Mouse (Mus musculus) neural tube, embryonic 11.5 days (tissue): ENCODE data around the gene Olfr923. TPM values are rescaled to one million over a fixed set of nuclear protein-coding genes. Genes with fewer than 3 reads are reported as not detected.
"Not testable (repeated sequence)": the region's sequence is repeated elsewhere in the genome, so short reads cannot be mapped to it uniquely, and the experiment has no call there.

ENCODE experiments used
- ATAC-seq: fragments of 200-750 bp; cut with Nextera tagmentation; 2 replicates; pipeline ENCODE4 v1.8.0; 2017; ENCODE audit warnings: moderate number of reproducible peaks, mild to moderate bottlenecking, moderate TSS enrichment, moderate library complexity; ENCODE audit not compliant: insufficient read depth, low FRiP score, low TSS enrichment
- DNase-seq: peaks from one replicate; pipeline ENCODE4 v3.0.0-alpha.2; 2015; ENCODE audit warnings: low spot score
- H3K27ac ChIP-seq: fragments of 300-500 bp; sonication (generic); 2 replicates; pipeline ENCODE4 v1.5.1; 2014; ENCODE audit warnings: low read depth, mild to moderate bottlenecking, low read length
- H3K27me3 ChIP-seq: fragments of 300-500 bp; sonication (generic); 2 replicates; pipeline ENCODE4 v1.6.1; 2014; ENCODE audit warnings: mild to moderate bottlenecking, low read length, mixed read lengths; ENCODE audit not compliant: control insufficient read depth, insufficient read depth
- H3K36me3 ChIP-seq: fragments of 300-500 bp; sonication (generic); 2 replicates; pipeline ENCODE4 v1.6.1; 2014; ENCODE audit warnings: mild to moderate bottlenecking, low read length, moderate library complexity, mixed read lengths; ENCODE audit not compliant: control insufficient read depth, insufficient read depth
- H3K4me1 ChIP-seq: fragments of 300-500 bp; sonication (generic); 2 replicates; pipeline ENCODE4 v1.6.1; 2014; ENCODE audit warnings: low read length, mixed read lengths; ENCODE audit not compliant: control insufficient read depth, insufficient read depth
- H3K4me2 ChIP-seq: fragments of 300-500 bp; sonication (generic); 2 replicates; pipeline ENCODE4 v1.6.1; 2014; ENCODE audit warnings: low read depth, mild to moderate bottlenecking, moderate library complexity
- H3K4me3 ChIP-seq: fragments of 300-500 bp; sonication (generic); 2 replicates; pipeline ENCODE4 v1.5.1; 2014; ENCODE audit warnings: low read depth, low read length
- H3K9ac ChIP-seq: fragments of 300-500 bp; sonication (generic); 2 replicates; pipeline ENCODE4 v1.6.1; 2014; ENCODE audit warnings: mild to moderate bottlenecking, low read length
- H3K9me3 ChIP-seq: fragments of 300-500 bp; sonication (generic); 2 replicates; pipeline ENCODE4 v1.6.1; 2016; ENCODE audit warnings: low read length; ENCODE audit not compliant: control insufficient read depth
- WGBS: fragments of 180-500 bp; shearing (Covaris S2); extraction: QIAGEN DNeasy Blood & Tissue Kit; methylation state at CpG from one replicate; pipeline ENCODE4 v1.1.7; 2014; 5-methylcytosine and 5-hydroxymethylcytosine counted together
- polyA plus RNA-seq: library from polyadenylated mRNA; unstranded; fragments of >200 nt; fragmentation: Nextera tagmentation; extraction: Ambion mirVana; gene quantifications from 2 replicates; pipeline ENCODE4 v1.2.1, GENCODE M21; 2014

Gene Olfr923
- polyA plus RNA-seq = not detected in 2 replicates

DNA sequence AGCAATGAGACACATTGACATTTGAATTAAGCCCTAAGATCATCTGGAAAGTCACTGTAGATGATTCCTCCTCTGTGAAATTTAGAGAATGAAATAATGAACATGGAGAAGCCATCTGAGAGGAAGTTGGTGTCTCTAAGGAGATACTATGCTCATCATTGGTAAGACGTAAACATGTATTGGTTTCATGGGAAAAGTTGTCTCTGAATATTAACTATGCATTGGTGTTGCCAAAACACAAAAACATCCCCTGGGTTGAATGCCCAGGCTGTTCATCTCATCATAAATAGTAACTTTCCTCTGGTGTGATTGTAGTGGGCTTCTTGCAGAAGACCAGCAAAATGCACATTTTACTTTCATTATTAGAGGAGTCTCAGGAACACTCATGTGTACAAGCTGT lies at the start of gene Olfr923:
TSS of gene Olfr923 (plus strand) at position 301 of the 400 bp plus-strand sequence.
- no peak within 1 kb of the TSS for H3K9ac ChIP-seq
- H3K4me2 ChIP-seq = no peak within 1 kb of the TSS
- no peak within 1 kb of the TSS for H3K4me3 ChIP-seq
- no peak within 1 kb of the TSS for H3K27ac ChIP-seq
- no peaks in the 10 kb centered on the region for H3K27me3 ChIP-seq
- DNase-seq (no peak), ATAC-seq (no peak)
- H3K36me3 ChIP-seq = no peaks in the 10 kb centered on the region
- H3K9me3 ChIP-seq = no peaks in the 10 kb centered on the region
- 88% methylated on average over 1 of the region's 1 CpGs for WGBS
- no peaks in the 10 kb centered on the region for H3K4me1 ChIP-seq

DNA sequence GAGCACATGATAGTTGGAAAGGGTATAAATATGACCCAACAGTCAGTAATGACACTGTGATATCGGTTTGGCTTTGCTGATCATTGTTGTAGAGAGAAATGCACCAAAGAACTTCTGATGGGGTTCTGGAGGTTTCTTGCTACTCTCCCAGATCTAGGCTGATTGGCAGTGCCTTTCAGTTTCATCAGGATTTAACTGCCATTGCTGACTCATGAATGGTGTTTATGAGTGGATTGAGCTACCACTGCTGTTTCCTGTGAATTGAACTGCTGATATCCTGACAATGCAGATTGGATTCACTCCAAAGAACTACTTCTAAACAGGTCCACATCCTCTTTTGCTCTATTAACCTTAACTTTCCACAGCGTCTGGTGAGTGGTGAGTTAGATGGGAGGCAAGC lies 33.7 kb upstream of the Olfr923 start:
- no peaks in the 10 kb centered on the region for H3K9me3 ChIP-seq
- 90% methylated on average over 2 of the region's 2 CpGs for WGBS
- no peaks in the 10 kb centered on the region for H3K4me1 ChIP-seq
- DNase-seq (no peak), ATAC-seq (no peak)
- no peak overlapping the region for H3K27ac ChIP-seq
- H3K27me3 ChIP-seq = no peaks in the 10 kb centered on the region
- H3K4me3 ChIP-seq = no peak overlapping the region
- H3K4me2 ChIP-seq = no peak overlapping the region
- H3K36me3 ChIP-seq = no peaks in the 10 kb centered on the region
- no peak overlapping the region for H3K9ac ChIP-seq

DNA sequence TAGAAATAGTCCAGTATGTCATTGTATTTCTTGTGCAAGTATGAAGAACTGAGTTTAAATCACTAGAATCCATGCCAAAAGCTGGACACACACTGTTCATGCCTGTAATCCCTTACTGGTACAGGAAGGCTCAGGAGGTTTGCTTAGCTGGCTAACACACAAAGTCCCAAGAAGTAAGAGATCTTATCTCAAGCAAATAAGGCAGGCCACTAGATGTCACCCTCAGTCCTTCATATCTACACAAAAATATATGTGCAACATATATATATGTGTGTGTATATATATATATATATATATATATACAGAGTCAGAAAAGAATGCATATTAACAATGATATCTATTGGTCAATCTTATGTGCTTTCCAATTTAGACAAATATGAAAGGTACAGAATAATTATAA lies 20.6 kb upstream of the Olfr923 start:
- Histone ChIP-seq H3K9me3 (no peaks in the 10 kb centered on the region), H3K4me1 (no peaks in the 10 kb centered on the region), H3K9ac (no peak overlapping the region), H3K36me3 (no peaks in the 10 kb centered on the region), H3K27ac (no peak overlapping the region), H3K4me3 (no peak overlapping the region), H3K4me2 (no peak overlapping the region), H3K27me3 (no peaks in the 10 kb centered on the region)
- ATAC-seq (no peak), DNase-seq (no peak)

DNA sequence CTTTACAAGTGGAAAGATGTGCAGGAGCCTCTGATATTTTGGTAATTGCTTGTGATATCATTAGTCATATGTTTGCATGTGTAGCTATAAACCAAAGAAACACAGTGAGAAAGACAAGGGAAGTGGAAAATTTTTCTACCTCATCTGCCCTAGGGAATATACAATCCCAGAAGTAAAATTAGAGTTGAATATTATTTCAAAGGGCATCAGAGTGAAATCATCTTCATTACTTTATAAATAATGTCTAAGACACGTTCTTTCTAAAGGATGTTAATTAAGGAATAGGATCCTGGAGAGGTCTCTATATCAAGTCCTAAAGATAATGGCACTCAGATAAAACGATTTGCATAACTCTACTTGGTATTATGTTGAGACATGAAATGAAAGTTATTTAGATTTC lies 12.0 kb upstream of the Olfr923 start, which contains the start of gene Olfr922:
TSS of gene Olfr922 (plus strand) at position 301 of the 400 bp plus-strand sequence.
- ATAC-seq = no peak
- Histone ChIP-seq H3K4me1 (no peaks in the 10 kb centered on the region), H3K36me3 (no peaks in the 10 kb centered on the region), H3K27ac (no peak within 1 kb of the TSS), H3K9ac (no peak within 1 kb of the TSS), H3K9me3 (no peaks in the 10 kb centered on the region), H3K4me2 (no peak within 1 kb of the TSS), H3K27me3 (no peaks in the 10 kb centered on the region), H3K4me3 (no peak within 1 kb of the TSS)
- 80% methylated on average over 2 of the region's 2 CpGs for WGBS
- no peak for DNase-seq

DNA sequence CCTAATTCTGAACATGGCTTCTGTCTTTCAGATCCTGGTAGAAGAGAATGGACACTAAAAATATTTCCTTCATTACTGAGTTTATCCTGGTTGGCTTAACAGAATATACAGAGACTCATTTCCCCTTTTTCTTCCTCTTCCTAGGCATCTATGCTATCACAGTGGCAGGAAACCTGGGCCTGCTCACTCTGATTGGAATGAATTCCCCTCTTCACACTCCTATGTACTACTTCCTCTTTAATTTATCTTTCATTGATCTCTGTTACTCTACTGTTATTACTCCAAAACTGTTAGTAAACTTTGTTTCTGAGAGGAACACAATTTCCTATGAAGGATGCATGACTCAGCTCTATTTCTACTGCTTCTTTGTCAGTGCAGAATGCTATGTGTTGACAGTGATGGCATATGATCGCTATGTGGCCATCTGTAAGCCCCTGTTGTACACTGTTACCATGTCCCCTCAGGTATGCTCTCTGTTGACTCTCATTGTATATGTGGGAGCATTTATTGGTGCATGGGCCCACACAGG lies 10.8 kb upstream of the Olfr923 start:
- Histone ChIP-seq H3K27ac (no peak overlapping the region), H3K4me2 (no peak overlapping the region), H3K9ac (no peak overlapping the region), H3K4me1 (no peaks in the 10 kb centered on the region), H3K27me3 (no peaks in the 10 kb centered on the region), H3K9me3 (no peaks in the 10 kb centered on the region), H3K36me3 (no peaks in the 10 kb centered on the region), H3K4me3 (no peak overlapping the region)
- ATAC-seq (no peak), DNase-seq (no peak)
- 85% methylated on average over 1 of the region's 1 CpGs for WGBS

DNA sequence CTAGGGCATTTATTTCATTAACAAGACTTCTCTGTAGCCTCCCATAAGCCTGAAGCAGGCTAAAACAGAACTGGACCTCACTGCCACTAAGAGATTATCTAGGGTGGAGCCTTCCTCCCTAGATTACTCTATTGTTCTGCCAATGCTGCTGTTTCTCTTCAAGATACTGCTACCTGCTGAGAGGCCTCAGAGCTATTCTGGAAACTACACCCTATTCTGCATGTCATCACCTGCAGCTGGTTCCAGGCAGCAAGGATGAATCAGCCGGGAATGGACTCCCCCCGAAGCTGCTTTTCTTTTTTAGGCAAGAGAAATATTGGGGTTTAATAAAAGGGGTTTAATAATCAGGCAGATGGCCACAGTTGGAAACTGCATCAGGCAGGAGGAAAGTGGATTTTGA lies 6.7 kb downstream of the Olfr923 start:
- Histone ChIP-seq H3K4me1 (no peaks in the 10 kb centered on the region), H3K36me3 (no peaks in the 10 kb centered on the region), H3K27ac (no peak overlapping the region), H3K9ac (no peak overlapping the region), H3K4me3 (no peak overlapping the region), H3K4me2 (no peak overlapping the region), H3K27me3 (no peaks in the 10 kb centered on the region), H3K9me3 (no peaks in the 10 kb centered on the region)
- no peak for DNase-seq
- 60% methylated on average over 2 of the region's 2 CpGs for WGBS
- no peak for ATAC-seq

DNA sequence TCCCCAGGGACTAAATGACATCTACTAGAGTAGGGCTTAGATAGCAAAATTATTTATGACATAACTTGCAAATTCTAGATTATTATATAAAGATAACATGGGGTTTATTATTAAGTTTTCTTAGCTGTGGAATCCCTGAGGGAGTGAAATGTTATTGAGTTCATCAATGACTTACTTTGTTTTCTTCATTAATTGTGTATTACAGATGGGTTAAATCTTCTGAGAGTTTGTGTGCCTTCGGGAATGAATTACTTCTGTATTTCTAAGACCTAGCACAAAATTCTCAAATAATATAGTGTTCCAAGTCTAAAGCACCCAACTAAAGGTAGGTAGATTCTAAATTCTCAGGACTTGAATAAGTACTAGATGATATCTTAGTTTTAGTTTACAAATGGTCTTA lies 17.8 kb downstream of the Olfr923 start, which contains the start of gene Olfr924:
TSS of gene Olfr924 (plus strand) at position 301 of the 400 bp plus-strand sequence.
- Histone ChIP-seq H3K36me3 (no peaks in the 10 kb centered on the region), H3K27ac (no peak within 1 kb of the TSS), H3K4me2 (no peak within 1 kb of the TSS), H3K9ac (no peak within 1 kb of the TSS), H3K4me1 (no peaks in the 10 kb centered on the region), H3K27me3 (no peaks in the 10 kb centered on the region), H3K4me3 (no peak within 1 kb of the TSS), H3K9me3 (no peaks in the 10 kb centered on the region)
- WGBS = 86% methylated on average over 1 of the region's 1 CpGs
- ATAC-seq (no peak), DNase-seq (no peak)

DNA sequence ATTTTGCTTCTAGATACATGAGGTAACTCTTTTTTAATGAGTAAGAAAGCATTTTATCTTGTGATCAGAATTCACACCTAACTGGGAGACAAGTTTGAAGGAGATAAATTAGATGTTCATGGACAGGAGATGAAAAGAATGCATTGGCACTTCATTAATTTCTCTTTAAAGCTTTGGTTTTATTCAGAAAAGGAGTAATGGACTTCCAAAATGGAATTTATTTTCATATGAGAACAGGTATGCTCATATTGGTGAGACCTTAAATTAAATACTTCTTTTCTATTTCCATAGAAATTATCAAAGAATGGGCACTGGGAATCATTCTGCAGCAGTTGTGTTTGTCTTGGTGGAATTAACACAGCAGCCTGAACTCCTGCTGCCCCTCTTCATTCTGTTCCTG lies 28.4 kb downstream of the Olfr923 start, which contains the start of gene Olfr26:
TSS of gene Olfr26 (plus strand) at position 301 of the 400 bp plus-strand sequence.
- no peak for ATAC-seq
- H3K4me3 ChIP-seq = no peak within 1 kb of the TSS

DNA sequence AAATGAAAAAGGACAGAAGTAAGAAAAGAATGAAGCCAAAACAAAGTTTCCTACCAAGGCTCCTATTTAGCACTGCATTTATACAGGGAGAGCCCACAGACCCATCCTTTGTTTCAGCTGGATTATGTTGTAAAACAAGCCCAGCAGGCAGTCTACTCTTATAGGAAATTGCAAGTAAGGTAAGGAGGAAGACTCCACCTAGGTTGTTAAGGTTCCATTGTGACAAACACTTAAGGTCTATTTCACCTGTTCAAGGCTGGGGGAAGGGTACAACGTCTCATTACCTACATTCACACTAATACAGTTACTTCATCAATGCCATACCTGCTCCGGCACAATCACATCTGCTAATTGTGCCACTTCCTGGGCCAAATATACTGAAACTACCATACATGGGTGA lies 48.5 kb downstream of the Olfr923 start:
- not testable (repeated sequence) for ATAC-seq, H3K4me3 ChIP-seq, H3K4me1 ChIP-seq, DNase-seq, H3K4me2 ChIP-seq, H3K36me3 ChIP-seq, H3K9ac ChIP-seq, H3K27me3 ChIP-seq, H3K27ac ChIP-seq, H3K9me3 ChIP-seq
- WGBS = 43% methylated on average over 2 of the region's 2 CpGs

More for the DNA sequence above, 28.4 kb downstream of the Olfr923 start, which contains the start of gene Olfr26:
- no peak within 1 kb of the TSS for H3K9ac ChIP-seq
- no peaks in the 10 kb centered on the region for H3K9me3 ChIP-seq
- H3K36me3 ChIP-seq = no peaks in the 10 kb centered on the region
- no peak within 1 kb of the TSS for H3K27ac ChIP-seq
- no peak within 1 kb of the TSS for H3K4me2 ChIP-seq
- H3K27me3 ChIP-seq = no peaks in the 10 kb centered on the region
- no peak for DNase-seq
- H3K4me1 ChIP-seq = no peaks in the 10 kb centered on the region
